Mouse (Mus musculus) E14TG2a.4 (cell line): ENCODE measurements around the gene Dner.

ENCODE experiments used
- CTCF ChIP-seq: conservative IDR thresholded peaks from 2 replicates; pipeline ENCODE4 v1.5.1; 2014; ENCODE audit warnings: low read length
- NANOG ChIP-seq: IDR thresholded peaks from 2 replicates; pipeline ENCODE4 v1.6.1; 2014; ENCODE audit warnings: borderline replicate concordance, low read length, mixed read lengths
- POU5F1 ChIP-seq: IDR thresholded peaks from 2 replicates; pipeline ENCODE4 v1.6.1; 2014; ENCODE audit warnings: low read length, borderline replicate concordance

- TF ChIP-seq CTCF (no peak), POU5F1 (no peak), NANOG (no peak)
Measured at GRCm38 (mm10) chr1:84722371-84722770, 26.4 kb upstream of the Dner start.
